Mouse (Mus musculus) cerebellum, postnatal 10 days (tissue): ENCODE results near the gene Kank1.

Experiments
- DNase-seq, 2 experiments: peaks; one replicate each; pipeline ENCODE4 v3.0.0; 2021; ENCODE audit warnings: mixed read lengths in 2 of 2

Kank1 gene

GRCm38 (mm10) chr19:25445842-25446241 lies 209.1 kb downstream of the Kank1 start:
- no peak for DNase-seq

GRCm38 (mm10) chr19:25446683-25447082 lies 209.9 kb downstream of the Kank1 start:
- no peak for DNase-seq

GRCm38 (mm10) chr19:25447373-25447772 lies 210.6 kb downstream of the Kank1 start:
- no peak for DNase-seq

- peak; percentile 77 to 80 for DNase-seq
Measured at GRCm38 (mm10) chr19:25450869-25451629, 214.3 kb downstream of the Kank1 start.

- DNase-seq = no peak
Measured at GRCm38 (mm10) chr19:25453146-25453545, 216.4 kb downstream of the Kank1 start.

- DNase-seq = no peak
Measured at GRCm38 (mm10) chr19:25460760-25461159, 224.0 kb downstream of the Kank1 start.

GRCm38 (mm10) chr19:25461553-25462320 lies 225.0 kb downstream of the Kank1 start:
- no peak for DNase-seq

GRCm38 (mm10) chr19:25475806-25476205 lies 239.0 kb downstream of the Kank1 start:
- DNase-seq = peak; percentile 21 to 39

- no peak for DNase-seq
Measured at GRCm38 (mm10) chr19:25479152-25479669, 242.4 kb downstream of the Kank1 start.

GRCm38 (mm10) chr19:25480820-25481219 lies 244.0 kb downstream of the Kank1 start:
- DNase-seq = no peak
